Mouse (Mus musculus): Measurements from ENCODE around the gene Plppr2. TPM values are rescaled to one million over a fixed set of nuclear protein-coding genes. Genes with fewer than 3 reads are reported as not detected.

The Plppr2 gene
- polyA plus RNA-seq, 1 experiment: 3.1 TPM

DNA sequence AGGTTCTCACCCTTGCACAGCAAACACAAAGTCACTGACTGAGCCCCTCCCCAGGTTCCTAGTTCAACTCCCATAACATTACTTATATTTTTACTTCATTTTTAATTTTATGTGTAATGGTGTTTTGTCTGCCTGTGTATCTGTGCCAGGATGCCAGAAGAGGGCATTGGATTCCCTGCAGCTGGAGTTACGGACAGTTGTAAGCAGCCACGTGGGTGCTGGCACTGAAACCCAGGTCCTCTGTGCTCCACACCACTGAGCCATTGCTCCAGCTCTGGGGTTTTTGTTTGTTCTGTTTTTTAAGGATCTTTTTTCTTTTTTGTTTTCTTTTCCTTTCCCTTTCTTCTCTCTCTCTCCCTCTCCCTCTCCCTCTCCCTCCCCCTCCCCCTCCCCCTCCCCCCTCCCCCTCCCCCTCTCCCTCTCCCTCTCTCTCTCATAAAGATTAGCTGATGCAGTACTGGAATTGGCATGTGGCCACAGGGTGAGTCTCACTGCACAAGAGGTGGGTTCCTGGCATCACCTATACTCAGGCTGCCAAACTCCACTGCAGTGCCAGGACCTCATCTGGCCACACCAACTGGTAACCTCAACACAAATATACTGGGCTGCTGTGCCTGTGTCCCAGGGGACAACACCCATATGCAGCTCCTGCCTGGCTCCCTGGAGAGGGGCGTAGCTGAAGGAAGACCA, 59.5 kb downstream of the Plppr2 start:
- Histone ChIP-seq H3K9me3 (peaks cover 27% of the 10 kb centered on the region), H3K4me3 (replicated peaks) (no peak overlapping the region), H3K4me1 (0 out of 2 replicates have a peak, but pooled peaks cover 3% of the 10 kb centered on the region), H3K36me3 (replicated peaks; ENCODE audit: low read length) (no peaks in the 10 kb centered on the region), H3K27me3 (replicated peaks) (peaks cover 66% of the 10 kb centered on the region)
- TF ChIP-seq FLI1 (IDR thresholded peaks at IDR 0.05; ENCODE audit: low read length): no peak
- no peak for TF ChIP-seq GATA1 (IDR thresholded peaks at IDR 0.05; ENCODE audit: borderline replicate concordance, low read length)

Other genes with a start within 250 kb of the Plppr2 start
- gene Ldlr, start 213.6 kb upstream of the Plppr2 start, polyA plus RNA-seq (2012; ENCODE audit: insufficient read depth, low replicate concordance): 26.9 and 39.5 TPM in 2 replicates
- gene Spc24, start 176.7 kb upstream of the Plppr2 start, polyA plus RNA-seq (2012; ENCODE audit: insufficient read depth, low replicate concordance): 19.2 and 58.4 TPM in 2 replicates
- gene Kank2, start 138.3 kb upstream of the Plppr2 start, polyA plus RNA-seq (2012; ENCODE audit: insufficient read depth, low replicate concordance): 0.51 TPM in 1 of 2 replicates, not detected in the other
- gene Angptl8, start 101.5 kb upstream of the Plppr2 start, polyA plus RNA-seq (2012; ENCODE audit: insufficient read depth, low replicate concordance): not detected in 2 replicates
- 1.1 and 3.0 TPM in 2 replicates for gene Dock6, start 84.4 kb upstream of the Plppr2 start, polyA plus RNA-seq (2012; ENCODE audit: insufficient read depth, low replicate concordance)
- 1.7 and 4.9 TPM in 2 replicates for gene Rab3d, start 18.8 kb upstream of the Plppr2 start, polyA plus RNA-seq (2012; ENCODE audit: insufficient read depth, low replicate concordance)
- gene Ccdc159, start 9.6 kb upstream of the Plppr2 start, polyA plus RNA-seq (2012; ENCODE audit: insufficient read depth, low replicate concordance): 0.67 and 4.8 TPM in 2 replicates
- 33.0 and 55.9 TPM in 2 replicates for gene Tmem205, start 9.5 kb upstream of the Plppr2 start, polyA plus RNA-seq (2012; ENCODE audit: insufficient read depth, low replicate concordance)
- gene Swsap1, start 18.7 kb downstream of the Plppr2 start, polyA plus RNA-seq (2012; ENCODE audit: insufficient read depth, low replicate concordance): 3.9 and 5.9 TPM in 2 replicates
- gene Epor, start 26.5 kb downstream of the Plppr2 start, polyA plus RNA-seq (2012; ENCODE audit: insufficient read depth, low replicate concordance): 171 and 223 TPM in 2 replicates
- gene Rgl3, start 52.4 kb downstream of the Plppr2 start, polyA plus RNA-seq (2012; ENCODE audit: insufficient read depth, low replicate concordance): 2.2 and 5.6 TPM in 2 replicates
- gene Ccdc151, start 65.6 kb downstream of the Plppr2 start, polyA plus RNA-seq (2012; ENCODE audit: insufficient read depth, low replicate concordance): 0.18 TPM in 1 of 2 replicates, not detected in the other
- gene Prkcsh, start 65.8 kb downstream of the Plppr2 start, polyA plus RNA-seq (2012; ENCODE audit: insufficient read depth, low replicate concordance): 194 and 215 TPM in 2 replicates
- gene Elavl3, start 115.0 kb downstream of the Plppr2 start, polyA plus RNA-seq (2012; ENCODE audit: insufficient read depth, low replicate concordance): 0.21 TPM in 1 of 2 replicates, not detected in the other
- not detected in 2 replicates for gene Gm49318, start 134.2 kb downstream of the Plppr2 start, polyA plus RNA-seq (2012; ENCODE audit: insufficient read depth, low replicate concordance)
- gene Zfp653, start 134.3 kb downstream of the Plppr2 start, polyA plus RNA-seq (2012; ENCODE audit: insufficient read depth, low replicate concordance): 10.8 and 17.6 TPM in 2 replicates
- 7.2 and 16.8 TPM in 2 replicates for gene Ecsit, start 148.4 kb downstream of the Plppr2 start, polyA plus RNA-seq (2012; ENCODE audit: insufficient read depth, low replicate concordance)
- not detected in 2 replicates for gene Cnn1, start 162.2 kb downstream of the Plppr2 start, polyA plus RNA-seq (2012; ENCODE audit: insufficient read depth, low replicate concordance)
- gene Elof1, start 180.1 kb downstream of the Plppr2 start, polyA plus RNA-seq (2012; ENCODE audit: insufficient read depth, low replicate concordance): 75.4 and 147 TPM in 2 replicates
- gene Acp5, start 198.7 kb downstream of the Plppr2 start, polyA plus RNA-seq (2012; ENCODE audit: insufficient read depth, low replicate concordance): 7.4 and 23.8 TPM in 2 replicates
- 28.4 TPM in 1 of 2 replicates, not detected in the other for gene Pigyl, start 219.8 kb downstream of the Plppr2 start, polyA plus RNA-seq (2012; ENCODE audit: insufficient read depth, low replicate concordance)

Data from megakaryocyte, embryonic 14.5 days (primary cell).